Mouse (Mus musculus): ENCODE measurements at regions not wholly inside any gene's neighbourhood (a gene's known extent, or its start where the extent isn't known, plus 50 kb on each side); places are given as distances from the start of the nearest gene placed in this dataset.

DNA sequence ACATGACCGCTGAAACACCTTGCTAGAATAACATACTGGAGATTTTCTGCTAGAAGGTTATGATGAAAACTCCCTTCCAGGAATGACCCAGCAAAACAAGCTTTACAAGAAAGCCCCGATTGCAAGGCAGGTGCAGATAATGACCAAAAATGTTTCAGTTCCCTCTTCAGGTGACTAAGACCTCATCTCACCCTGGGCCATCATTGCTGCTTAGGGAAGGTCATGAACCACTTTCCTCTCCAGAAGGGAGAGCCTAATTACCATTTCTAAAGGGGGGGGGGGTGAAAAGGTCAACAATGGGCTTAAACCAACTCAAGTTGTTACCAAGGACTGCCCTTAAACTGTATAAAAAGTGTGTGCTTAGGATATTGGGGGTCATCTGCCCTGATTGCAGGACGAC lies 59.8 kb upstream of the Speer4c start:
- DNase-seq = no peak

DNA sequence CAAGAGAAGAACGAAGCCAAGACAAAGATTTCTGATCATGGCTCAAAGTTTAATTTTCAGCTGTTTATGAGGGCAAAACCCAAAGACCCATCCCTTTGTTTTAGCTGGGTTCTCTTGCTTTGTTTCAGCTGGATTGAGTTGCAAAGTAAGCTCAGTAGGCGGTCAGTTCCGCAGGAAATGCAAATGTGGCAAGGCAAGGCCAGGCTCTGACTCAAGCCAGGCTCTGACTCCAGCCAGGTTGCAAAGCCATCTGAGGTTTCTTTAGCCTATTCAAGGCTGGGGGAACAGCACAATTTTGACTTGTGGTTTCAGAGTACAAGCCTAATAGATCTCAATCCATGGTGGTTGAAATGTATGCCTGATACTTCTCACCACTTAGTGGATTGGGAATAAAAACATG lies 60.5 kb upstream of the Speer4c start:
- no peak for DNase-seq

DNA sequence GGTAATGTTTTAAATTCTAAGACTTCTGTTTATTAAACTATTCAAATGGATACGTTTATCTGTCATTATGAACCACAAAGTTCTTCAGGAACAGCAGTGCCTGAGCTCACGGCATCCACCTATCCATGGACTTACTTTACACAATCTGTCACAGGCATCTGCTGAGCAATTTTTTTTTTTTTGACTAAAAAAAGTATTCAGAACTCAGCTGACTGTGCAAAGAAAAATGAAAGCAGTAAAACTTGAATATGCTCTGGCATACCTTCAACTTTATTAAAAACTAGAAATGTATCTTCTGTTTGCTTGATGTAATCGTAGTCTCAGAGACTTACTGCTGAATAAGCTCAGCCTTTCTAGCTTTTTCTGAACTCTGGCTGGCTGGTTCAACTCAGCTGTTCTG lies 62.0 kb upstream of the Speer4c start:
- no peak for DNase-seq

DNA sequence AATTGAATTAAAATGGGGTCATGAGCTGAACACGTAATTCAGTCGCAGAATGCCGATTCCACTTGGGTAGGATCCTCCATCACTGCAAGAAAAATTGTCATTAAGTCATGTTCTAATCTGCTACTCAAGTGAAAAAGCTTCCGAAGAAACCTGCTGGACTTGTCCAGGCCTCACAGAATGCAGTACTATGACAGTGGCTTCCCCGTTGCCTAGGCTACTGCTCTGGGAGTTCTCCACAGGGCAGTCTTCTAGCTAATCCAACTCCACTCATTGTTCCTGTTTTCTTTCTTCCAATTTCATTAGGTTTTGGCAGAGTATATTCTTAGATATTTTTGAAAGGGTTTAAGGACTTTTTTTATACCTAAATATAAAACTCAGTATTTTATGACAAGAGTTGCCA lies 89.5 kb upstream of the Speer4c start:
- no peak for DNase-seq

DNA sequence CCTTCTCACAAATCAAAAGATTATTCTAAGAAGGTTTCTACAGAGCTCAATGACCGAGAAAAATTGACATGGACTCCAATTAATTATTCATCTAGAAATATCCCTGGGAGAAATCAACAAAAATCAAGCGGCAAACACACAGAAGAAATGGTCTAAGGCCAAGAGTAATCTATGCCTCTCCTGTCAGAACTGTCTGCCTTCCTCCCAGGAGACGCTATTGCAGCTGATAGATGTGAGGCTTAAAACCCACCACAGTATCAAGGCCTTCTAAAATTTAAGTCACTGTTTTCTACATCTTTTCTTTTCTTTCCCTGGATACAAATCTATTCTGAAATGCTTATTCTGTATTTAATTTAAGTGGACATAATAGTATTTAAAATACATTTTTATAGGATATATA lies 102.8 kb upstream of the Speer4c start:
- no peak for DNase-seq

DNA sequence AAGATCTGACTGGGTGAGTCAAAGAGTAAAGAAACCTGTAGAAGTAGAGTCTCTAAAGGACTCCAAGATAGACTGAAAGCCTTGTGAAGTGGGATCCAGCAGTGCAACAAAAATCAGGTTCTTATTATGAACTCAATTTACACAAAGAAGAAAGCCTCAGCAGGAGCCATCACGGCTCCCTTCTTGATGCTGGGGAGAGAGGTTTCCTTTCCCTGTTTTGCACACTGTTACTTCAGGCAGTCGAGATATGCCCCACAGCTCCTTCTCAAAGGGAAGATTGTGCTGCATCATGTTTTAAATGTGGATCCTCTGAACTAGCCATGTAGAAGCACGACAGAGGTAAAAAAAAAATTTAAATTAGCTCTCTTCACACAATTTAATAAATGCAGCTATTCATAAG lies 103.3 kb upstream of the Speer4c start:
- no peak for DNase-seq

DNA sequence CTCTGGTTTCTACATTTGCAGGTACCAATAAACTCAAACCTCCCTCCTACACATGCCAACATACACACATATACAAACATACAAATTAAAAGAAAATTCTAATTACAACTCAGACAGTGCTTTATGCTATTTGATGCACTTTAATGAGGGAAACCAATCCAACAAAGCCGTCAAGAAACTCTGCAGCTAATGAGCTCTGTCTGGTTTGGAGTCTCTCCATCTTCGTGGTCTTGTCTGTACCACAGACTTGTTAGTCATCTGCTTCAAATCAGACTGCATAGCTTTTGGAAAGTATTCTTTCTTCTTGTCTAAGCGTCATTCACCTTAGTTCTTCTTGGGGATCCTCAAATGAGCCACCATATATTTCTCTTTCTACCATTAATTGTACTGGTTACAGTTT lies 108.9 kb upstream of the Speer4c start:
- DNase-seq = no peak

DNA sequence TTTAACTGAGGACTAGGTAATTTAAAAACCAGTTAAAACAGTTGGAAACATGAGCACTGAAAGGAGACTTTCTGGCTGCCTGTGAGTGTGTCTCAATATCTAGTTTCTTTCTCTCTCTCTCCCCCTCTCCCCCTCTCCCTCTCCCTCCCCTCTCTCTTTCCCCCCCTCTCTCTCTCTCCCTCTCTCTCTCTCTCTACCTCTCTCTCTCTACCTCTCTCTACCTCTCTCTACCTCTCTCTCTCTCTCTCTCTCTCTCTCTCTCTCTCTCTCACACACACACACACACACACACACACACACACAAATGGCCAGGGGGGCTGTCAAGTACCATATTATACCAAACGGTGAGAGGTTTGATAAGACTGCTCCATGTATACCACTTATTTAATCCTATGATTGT lies 103.0 kb upstream of the Cacna2d1 start:
- DNase-seq = no peak

DNA sequence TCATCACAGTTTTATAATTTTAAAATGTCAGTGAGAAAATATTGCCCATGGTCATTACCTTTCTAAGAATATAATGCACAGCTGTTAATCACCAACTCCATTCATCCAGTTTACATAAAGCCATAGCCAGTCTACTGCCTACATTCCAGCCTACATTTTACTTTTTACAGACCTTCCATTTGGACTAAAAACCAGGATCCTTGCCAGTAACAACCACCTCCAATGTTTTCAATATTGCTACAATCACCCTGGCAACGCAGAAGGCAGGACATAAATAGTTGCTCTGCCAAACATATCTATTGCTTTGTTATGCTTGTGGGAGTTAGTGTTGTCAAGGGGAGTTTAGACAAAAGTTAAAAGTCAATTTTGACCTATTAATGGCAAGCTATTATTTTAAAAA lies 102.2 kb upstream of the Cacna2d1 start:
- no peak for DNase-seq

DNA sequence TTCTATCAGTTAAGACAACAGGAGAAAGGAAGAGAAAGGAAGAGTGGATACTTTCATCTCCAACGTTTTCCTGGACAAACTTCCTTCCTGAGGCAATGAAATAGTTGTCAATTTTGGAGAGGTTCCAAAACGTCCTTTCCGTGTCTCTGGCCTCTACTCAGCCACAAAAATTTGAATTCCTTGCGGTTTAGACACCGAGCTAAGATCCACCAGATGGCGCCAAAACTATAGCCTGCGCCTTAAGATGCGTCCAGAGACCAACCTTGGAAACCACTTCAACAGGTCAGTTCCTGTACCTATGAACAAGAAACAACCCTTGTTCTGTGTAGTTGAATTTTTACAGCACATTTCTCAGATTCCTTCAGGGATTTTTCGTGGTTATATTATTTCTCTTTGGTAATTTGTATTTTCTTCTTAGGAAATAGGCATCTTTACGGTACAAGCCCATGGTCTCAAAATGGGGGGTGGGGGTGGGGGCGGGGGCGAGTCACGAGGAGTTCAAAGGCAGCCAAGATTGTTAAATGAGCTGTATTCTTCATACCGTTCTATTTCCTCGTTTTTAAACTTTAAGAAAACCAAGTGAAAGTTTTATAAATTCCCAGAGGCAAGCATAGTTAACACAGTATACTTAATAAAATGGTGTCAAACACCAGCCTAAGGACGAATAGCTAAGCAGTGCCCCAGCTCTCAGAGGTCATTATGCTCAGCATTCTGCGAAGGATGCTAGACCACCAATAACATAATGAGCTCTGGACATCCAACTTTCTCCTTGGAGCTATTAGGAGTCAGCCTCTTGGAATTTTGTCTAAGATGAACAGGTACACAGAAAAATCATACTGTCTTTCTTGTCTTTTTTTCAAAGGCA lies 96.2 kb upstream of the Cacna2d1 start:
- DNase-seq = peak; percentile 61

DNA sequence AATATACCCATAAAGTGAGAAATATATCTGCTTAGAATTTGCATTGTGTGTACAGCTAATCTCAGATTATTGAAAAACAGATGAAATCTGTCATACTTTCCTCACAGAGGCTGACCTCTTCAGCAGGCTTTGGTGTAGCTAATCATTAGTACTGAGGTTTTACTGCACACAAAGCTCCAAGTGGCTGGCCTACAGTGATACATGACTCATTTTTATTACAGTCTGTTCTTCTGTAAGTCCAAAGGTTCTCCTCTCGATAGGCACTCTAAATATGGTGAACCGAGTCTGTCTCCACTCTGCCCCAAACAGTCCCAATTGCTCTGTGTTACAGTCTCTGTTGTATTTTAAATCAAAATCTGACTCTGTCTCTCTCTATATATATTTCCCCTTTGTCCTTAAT lies 87.7 kb upstream of the Cacna2d1 start:
- DNase-seq = no peak

DNA sequence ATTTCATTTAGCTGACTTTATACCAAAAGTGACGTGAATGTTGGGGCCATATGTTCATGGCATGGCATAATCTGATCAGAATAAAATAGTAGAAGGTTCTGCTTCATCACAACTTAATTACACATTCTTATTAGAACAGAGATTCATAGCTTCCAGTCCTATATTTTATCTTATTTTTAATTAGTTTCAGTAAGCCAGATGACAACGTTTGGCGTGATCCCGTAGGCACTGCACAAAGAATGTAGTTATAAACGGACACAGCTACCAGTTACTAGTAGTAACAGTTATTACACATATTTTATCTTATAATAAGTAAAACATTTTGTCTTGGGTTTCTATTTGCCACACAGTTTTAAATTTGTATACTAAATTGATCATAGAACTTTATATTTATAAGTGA lies 85.0 kb upstream of the Cacna2d1 start:
- DNase-seq = no peak

DNA sequence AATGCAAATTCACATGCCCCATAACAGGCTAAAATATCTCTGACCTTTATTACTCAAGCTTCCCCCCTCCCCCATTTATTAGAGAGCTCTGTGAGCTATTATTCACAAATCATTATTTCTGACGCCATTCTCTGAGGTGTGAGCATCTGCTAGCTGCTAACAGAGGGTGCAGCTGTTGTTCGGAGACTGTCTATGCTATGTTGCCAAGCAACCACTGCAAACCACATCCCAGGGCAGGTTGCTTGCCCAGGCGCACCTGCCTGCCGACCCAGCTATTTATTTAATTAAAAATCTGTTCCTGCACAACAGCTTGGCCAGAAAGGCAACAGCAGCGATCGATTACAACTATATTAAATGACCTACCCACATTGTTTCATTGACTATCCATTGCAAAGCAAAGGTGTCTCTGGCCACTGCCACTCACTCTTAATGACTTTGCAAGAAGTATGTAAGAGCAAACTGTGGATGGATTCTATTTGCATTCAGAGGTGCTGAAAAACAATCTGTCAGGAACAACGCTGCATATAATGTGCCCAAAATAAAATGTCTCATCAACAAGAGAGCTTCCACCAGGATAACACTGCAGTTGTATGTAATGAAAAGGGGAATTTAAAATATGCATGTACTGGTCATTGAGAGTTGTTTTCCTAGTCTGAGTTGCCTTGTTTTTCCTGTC lies 84.2 kb upstream of the Cacna2d1 start:
- DNase-seq = no peak

DNA sequence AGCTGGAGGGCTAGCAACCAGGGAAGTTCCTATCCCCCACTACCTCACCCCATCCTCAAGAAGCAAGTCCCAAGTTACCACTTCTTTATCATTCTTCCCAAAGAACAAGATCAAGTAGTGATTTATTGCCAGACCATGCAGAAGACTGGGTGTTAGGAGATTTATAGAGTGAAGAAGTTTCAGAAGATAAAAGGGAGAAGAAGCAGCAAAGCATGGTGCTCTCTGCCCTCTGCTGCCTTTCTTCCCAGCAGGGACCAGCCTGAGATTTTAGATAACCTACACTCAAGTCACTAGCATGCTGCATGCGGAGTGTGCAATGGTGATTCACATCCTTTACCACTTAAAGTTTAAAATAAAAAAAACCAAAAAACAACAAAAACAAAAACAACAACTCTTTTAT lies 79.7 kb upstream of the Cacna2d1 start:
- DNase-seq = no peak

DNA sequence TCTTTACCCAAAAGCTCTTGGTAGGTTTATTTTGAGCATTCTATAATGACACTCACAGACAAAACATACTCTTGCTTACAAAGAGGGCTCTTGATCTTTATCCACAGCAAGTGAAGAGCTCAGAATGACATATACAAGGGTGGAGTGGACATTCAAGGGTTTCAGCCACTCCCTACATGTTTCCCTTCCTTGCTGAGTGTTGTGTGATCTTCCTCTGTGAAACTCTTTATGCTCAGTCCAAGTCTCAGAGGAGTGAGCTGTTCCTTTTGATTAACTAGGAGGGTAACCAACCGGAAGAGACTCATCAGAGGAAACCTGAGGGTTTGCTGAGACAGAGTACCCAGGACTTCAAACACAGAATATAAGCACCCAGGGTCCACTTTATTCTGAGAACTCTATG lies 77.5 kb upstream of the Cacna2d1 start:
- DNase-seq = no peak

DNA sequence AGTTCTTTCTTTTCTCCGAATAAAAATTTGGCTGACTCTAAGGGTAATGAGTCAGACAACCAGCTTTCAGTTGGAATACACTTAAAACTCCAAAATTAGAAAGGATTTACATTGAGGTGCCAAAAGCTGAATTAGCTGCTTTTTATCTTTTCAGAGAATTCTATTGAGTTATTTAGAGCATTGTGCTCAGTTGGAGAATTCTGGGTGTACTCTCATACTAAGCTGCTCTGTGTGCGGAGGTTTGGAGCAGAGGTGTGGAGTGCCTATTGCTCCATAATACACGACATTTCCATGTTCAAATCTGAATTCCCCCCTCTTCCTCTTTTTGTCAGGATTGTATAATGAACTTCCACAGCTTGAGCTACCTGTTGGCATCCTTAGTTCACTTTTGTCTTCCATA lies 60.4 kb upstream of the Cacna2d1 start:
- DNase-seq = no peak

DNA sequence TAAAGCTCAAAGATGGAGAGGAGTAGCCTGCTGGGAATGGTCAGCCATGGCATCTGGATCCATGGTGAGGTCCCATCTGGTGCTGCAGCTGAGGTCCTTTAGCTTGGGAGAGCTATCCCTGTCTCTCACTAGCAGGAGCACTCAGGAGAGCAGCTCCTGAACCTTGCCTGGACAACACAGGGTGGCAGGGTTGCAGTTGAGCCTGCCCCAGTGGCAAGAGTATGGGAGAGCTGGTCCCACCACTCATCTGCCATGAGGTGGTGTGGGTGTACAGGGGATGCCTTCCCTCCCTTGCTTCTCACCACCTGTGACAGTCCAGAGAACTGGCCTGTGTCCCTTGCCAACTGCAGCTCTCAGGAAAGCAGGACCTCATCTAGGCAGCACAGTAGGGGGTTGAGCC lies 51.5 kb upstream of the Cacna2d1 start:
- no peak for DNase-seq
